Mouse (Mus musculus) brain, adult 10 weeks (tissue): ENCODE results near the gene Tmpo. TPM values are rescaled to one million over a fixed set of nuclear protein-coding genes. Genes with fewer than 3 reads are reported as not detected.

ENCODE experiments used
- polyA plus RNA-seq: library from polyadenylated mRNA; stranded (reverse); fragments of 350-450 nt; fragmentation: Illumina TruSeq; extraction: RNeasy Lipid Tissue Mini Kit (QIAGEN cat#74804); gene quantifications from one replicate; pipeline ENCODE4 v1.2.3, GENCODE M21; 2015; ENCODE audit warnings: low read depth, low replicate concordance

Gene Tmpo
- 38.5 TPM for polyA plus RNA-seq

GRCm38 (mm10) chr10:91180761-91181460 lies at the start of gene Tmpo:
Gene Tmpo, minus strand, starts transcription at chr10:91181315.

GRCm38 (mm10) chr10:91123828-91124822 lies 57.0 kb downstream of the Tmpo start, which contains the start of gene Slc25a3:
Gene Slc25a3, minus strand, starts transcription at chr10:91124059.

Other genes starting within 250 kb of the Tmpo start
- gene Apaf1, start 98.5 kb downstream of the Tmpo start, polyA plus RNA-seq, result 8.1 TPM
- 19.9 TPM for gene Ikbip, start 98.4 kb downstream of the Tmpo start, polyA plus RNA-seq
- gene Slc25a3, start 57.3 kb downstream of the Tmpo start, polyA plus RNA-seq, result 682 TPM